Mouse (Mus musculus): Measurements from ENCODE around the gene Fbxw24. TPM values are rescaled to one million over a fixed set of nuclear protein-coding genes. Genes with fewer than 3 reads are reported as not detected.
"Not testable (repeated sequence)": the region's sequence is repeated elsewhere in the genome, so short reads cannot be mapped to it uniquely, and the experiment has no call there.

Gene Fbxw24
- polyA plus RNA-seq (2015; fragmentation: Nextera tagmentation; extraction: Ambion mirVana) = not detected in 2 replicates

GRCm38 (mm10) chr9:109625957-109626356 lies at the start of gene Fbxw24:
Fbxw24 (minus strand) TSS chr9:109626057.
- not testable (repeated sequence) for H3K4me1 ChIP-seq (ENCODE audit: control insufficient read depth, insufficient read depth, low read length); H3K9me3 ChIP-seq (replicated peaks; ENCODE audit: control insufficient read depth, low read length); H3K4me3 ChIP-seq (replicated peaks; ENCODE audit: low read length); H3K27me3 ChIP-seq (ENCODE audit: control insufficient read depth, insufficient read depth, low read length); H3K27ac ChIP-seq (ENCODE audit: low read length); H3K36me3 ChIP-seq (ENCODE audit: control insufficient read depth, insufficient read depth, low read length); ATAC-seq (ENCODE audit: insufficient read depth, low FRiP score); H3K4me2 ChIP-seq (ENCODE audit: low read depth, low read length); H3K9ac ChIP-seq (ENCODE audit: low read length)
- WGBS = 77% methylated on average over 2 of the region's 2 CpGs

GRCm38 (mm10) chr9:109664552-109664951 lies 38.7 kb upstream of the Fbxw24 start, which contains the start of gene Fbxw25:
Fbxw25 (minus strand) TSS chr9:109664652.
- not testable (repeated sequence) for H3K27me3 ChIP-seq (ENCODE audit: control insufficient read depth, insufficient read depth, low read length); H3K4me2 ChIP-seq (ENCODE audit: low read depth, low read length); H3K36me3 ChIP-seq (ENCODE audit: control insufficient read depth, insufficient read depth, low read length); H3K4me1 ChIP-seq (ENCODE audit: control insufficient read depth, insufficient read depth, low read length); H3K9me3 ChIP-seq (replicated peaks; ENCODE audit: control insufficient read depth, low read length); H3K4me3 ChIP-seq (replicated peaks; ENCODE audit: low read length); ATAC-seq (ENCODE audit: insufficient read depth, low FRiP score); H3K9ac ChIP-seq (ENCODE audit: low read length); H3K27ac ChIP-seq (ENCODE audit: low read length)
- WGBS = 69% methylated on average over 2 of the region's 2 CpGs

- H3K36me3 ChIP-seq (ENCODE audit: control insufficient read depth, insufficient read depth, low read length); H3K4me3 ChIP-seq (replicated peaks; ENCODE audit: low read length); H3K9me3 ChIP-seq (replicated peaks; ENCODE audit: control insufficient read depth, low read length); H3K27me3 ChIP-seq (ENCODE audit: control insufficient read depth, insufficient read depth, low read length); H3K9ac ChIP-seq (ENCODE audit: low read length); H3K27ac ChIP-seq (ENCODE audit: low read length); H3K4me1 ChIP-seq (ENCODE audit: control insufficient read depth, insufficient read depth, low read length); ATAC-seq (ENCODE audit: insufficient read depth, low FRiP score); H3K4me2 ChIP-seq (ENCODE audit: low read depth, low read length): not testable (repeated sequence)
- WGBS = 38% methylated on average over 5 of the region's 5 CpGs
These were observed 19.0 kb downstream of the Fbxw24 start for GRCm38 (mm10) chr9:109606837-109607236.

- WGBS = 52% methylated on average over 2 of the region's 2 CpGs
- not testable (repeated sequence) for ATAC-seq (ENCODE audit: insufficient read depth, low FRiP score)
These were observed 23.7 kb downstream of the Fbxw24 start for GRCm38 (mm10) chr9:109602128-109602527.

DNA sequence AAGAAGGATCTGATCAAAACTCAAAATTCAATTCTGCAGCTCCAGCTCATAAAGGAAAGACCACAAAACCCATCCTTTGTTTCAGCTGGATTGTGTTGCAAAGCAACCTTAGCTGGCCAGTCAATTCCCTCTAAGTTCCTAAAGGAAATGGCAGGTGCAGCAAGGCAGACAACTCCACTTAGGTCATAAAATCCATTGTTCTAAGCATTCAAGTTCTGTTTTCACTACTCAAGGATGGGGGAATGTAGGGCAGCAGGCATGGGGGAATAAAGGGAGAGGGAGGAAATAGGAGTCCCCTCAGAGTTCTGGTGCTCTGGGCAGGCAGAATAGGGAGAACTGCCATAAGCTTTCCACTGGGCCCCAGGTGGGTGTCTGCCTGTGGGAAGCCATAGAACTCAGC lies 28.6 kb downstream of the Fbxw24 start:
- H3K4me3 ChIP-seq (replicated peaks; ENCODE audit: low read length) = no peak overlapping the region
- H3K9ac ChIP-seq (ENCODE audit: low read length) = no peak overlapping the region
- H3K27ac ChIP-seq (ENCODE audit: low read length) = no peak overlapping the region
- no peaks in the 10 kb centered on the region for H3K9me3 ChIP-seq (replicated peaks; ENCODE audit: control insufficient read depth, low read length)
- ATAC-seq (ENCODE audit: insufficient read depth, low FRiP score) = no peak
- no peak overlapping the region for H3K4me2 ChIP-seq (ENCODE audit: low read depth, low read length)
- H3K27me3 ChIP-seq (ENCODE audit: control insufficient read depth, insufficient read depth, low read length) = no peaks in the 10 kb centered on the region
- H3K36me3 ChIP-seq (ENCODE audit: control insufficient read depth, insufficient read depth, low read length) = no peaks in the 10 kb centered on the region
- no peaks in the 10 kb centered on the region for H3K4me1 ChIP-seq (ENCODE audit: control insufficient read depth, insufficient read depth, low read length)

More at GRCm38 (mm10) chr9:109602128-109602527, 23.7 kb downstream of the Fbxw24 start:
- not testable (repeated sequence) for H3K4me2 ChIP-seq (ENCODE audit: low read depth, low read length); H3K27ac ChIP-seq (ENCODE audit: low read length); H3K4me3 ChIP-seq (replicated peaks; ENCODE audit: low read length); H3K9me3 ChIP-seq (replicated peaks; ENCODE audit: control insufficient read depth, low read length); H3K4me1 ChIP-seq (ENCODE audit: control insufficient read depth, insufficient read depth, low read length); H3K27me3 ChIP-seq (ENCODE audit: control insufficient read depth, insufficient read depth, low read length); H3K36me3 ChIP-seq (ENCODE audit: control insufficient read depth, insufficient read depth, low read length); H3K9ac ChIP-seq (ENCODE audit: low read length)

DNA sequence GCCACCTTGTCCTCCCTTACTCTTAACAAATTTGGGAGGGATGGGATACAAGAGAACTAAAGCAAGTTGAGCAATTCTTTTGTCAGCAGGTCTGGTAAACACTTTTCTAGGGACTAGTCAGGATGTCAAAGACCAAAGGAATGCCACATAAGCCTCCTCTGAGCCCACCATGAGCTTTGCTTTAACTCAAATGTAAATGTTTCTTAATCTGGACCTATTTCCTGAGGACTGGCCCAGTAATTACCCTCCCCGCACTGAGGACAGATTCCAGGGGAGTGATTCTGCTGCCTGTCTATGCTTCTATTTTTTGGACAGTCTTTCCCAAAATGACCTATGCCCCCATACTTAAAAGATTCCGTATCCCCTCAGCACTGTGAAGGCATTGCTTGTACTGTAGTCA lies 31.0 kb downstream of the Fbxw24 start:
- 74% methylated on average over 2 of the region's 2 CpGs for WGBS
- Histone ChIP-seq H3K4me3 (replicated peaks; ENCODE audit: low read length) (no peak overlapping the region), H3K9me3 (replicated peaks; ENCODE audit: control insufficient read depth, low read length) (no peaks in the 10 kb centered on the region), H3K9ac (ENCODE audit: low read length) (no peak overlapping the region), H3K27me3 (ENCODE audit: control insufficient read depth, insufficient read depth, low read length) (no peaks in the 10 kb centered on the region), H3K36me3 (ENCODE audit: control insufficient read depth, insufficient read depth, low read length) (no peaks in the 10 kb centered on the region), H3K4me1 (ENCODE audit: control insufficient read depth, insufficient read depth, low read length) (no peaks in the 10 kb centered on the region), H3K27ac (ENCODE audit: low read length) (no peak overlapping the region), H3K4me2 (ENCODE audit: low read depth, low read length) (no peak overlapping the region)
- no peak for ATAC-seq (ENCODE audit: insufficient read depth, low FRiP score)

DNA sequence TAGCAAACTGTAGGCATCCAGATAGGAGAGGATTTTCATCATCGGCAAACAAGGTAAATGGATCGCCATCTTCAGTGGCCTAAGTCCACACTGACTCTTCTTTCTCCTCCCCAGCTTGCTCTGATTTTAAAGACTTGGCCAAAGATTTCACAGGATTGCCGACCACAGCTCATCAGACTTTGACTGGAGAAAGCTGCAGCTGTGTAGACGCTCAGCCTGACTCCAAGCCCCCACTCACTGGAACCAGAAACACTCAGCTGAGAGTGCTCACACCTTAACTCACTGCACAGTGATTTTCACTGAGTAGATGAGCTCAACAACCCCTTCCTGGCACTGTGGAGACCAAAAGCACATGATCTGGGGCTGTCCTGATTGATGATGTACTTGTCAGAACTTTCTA lies 57.7 kb downstream of the Fbxw24 start, which contains the start of gene Fbxw15:
Gene Fbxw15, minus strand, starts transcription at position 101 of the 400 bp plus-strand sequence.
- ATAC-seq (ENCODE audit: insufficient read depth, low FRiP score) = not testable (repeated sequence)

GRCm38 (mm10) chr9:109565546-109565945 lies 60.3 kb downstream of the Fbxw24 start:
- H3K9me3 ChIP-seq (replicated peaks; ENCODE audit: control insufficient read depth, low read length) = no peaks in the 10 kb centered on the region
- H3K4me1 ChIP-seq (ENCODE audit: control insufficient read depth, insufficient read depth, low read length) = no peaks in the 10 kb centered on the region
- no peak overlapping the region for H3K4me2 ChIP-seq (ENCODE audit: low read depth, low read length)
- H3K4me3 ChIP-seq (replicated peaks; ENCODE audit: low read length) = no peak overlapping the region
- no peak overlapping the region for H3K9ac ChIP-seq (ENCODE audit: low read length)
- H3K27ac ChIP-seq (ENCODE audit: low read length) = no peak overlapping the region
- no peaks in the 10 kb centered on the region for H3K27me3 ChIP-seq (ENCODE audit: control insufficient read depth, insufficient read depth, low read length)
- WGBS = 29% methylated on average over 1 of the region's 1 CpGs
- no peak for ATAC-seq (ENCODE audit: insufficient read depth, low FRiP score)
- no peaks in the 10 kb centered on the region for H3K36me3 ChIP-seq (ENCODE audit: control insufficient read depth, insufficient read depth, low read length)

More for the DNA sequence above, 57.7 kb downstream of the Fbxw24 start, which contains the start of gene Fbxw15:
- H3K4me3 ChIP-seq (replicated peaks; ENCODE audit: low read length); H3K27me3 ChIP-seq (ENCODE audit: control insufficient read depth, insufficient read depth, low read length); H3K9ac ChIP-seq (ENCODE audit: low read length); H3K27ac ChIP-seq (ENCODE audit: low read length); H3K9me3 ChIP-seq (replicated peaks; ENCODE audit: control insufficient read depth, low read length); H3K36me3 ChIP-seq (ENCODE audit: control insufficient read depth, insufficient read depth, low read length); H3K4me2 ChIP-seq (ENCODE audit: low read depth, low read length); H3K4me1 ChIP-seq (ENCODE audit: control insufficient read depth, insufficient read depth, low read length): not testable (repeated sequence)
- 86% methylated on average over 4 of the region's 4 CpGs for WGBS

DNA sequence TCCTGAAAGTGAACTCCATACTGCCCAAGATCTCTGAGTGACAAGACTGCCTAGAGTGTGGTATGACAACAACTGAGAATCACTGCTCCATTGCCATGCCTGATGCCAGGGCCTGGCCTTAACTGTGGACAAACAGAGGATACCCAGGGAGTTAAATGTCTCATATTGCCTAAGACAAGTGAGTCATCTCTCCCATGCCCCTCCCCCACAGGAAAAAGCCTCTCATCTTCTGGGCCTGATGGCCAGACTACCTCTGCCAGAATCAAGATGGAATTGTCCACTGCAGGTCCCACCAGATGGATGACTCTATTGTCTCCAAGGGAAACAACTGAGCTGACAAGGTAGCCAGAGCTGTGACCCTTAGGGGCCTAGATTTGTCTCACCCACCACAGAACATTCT lies 63.8 kb downstream of the Fbxw24 start:
- H3K27me3 ChIP-seq (ENCODE audit: control insufficient read depth, insufficient read depth, low read length); H3K9me3 ChIP-seq (replicated peaks; ENCODE audit: control insufficient read depth, low read length); H3K4me3 ChIP-seq (replicated peaks; ENCODE audit: low read length); H3K4me1 ChIP-seq (ENCODE audit: control insufficient read depth, insufficient read depth, low read length); ATAC-seq (ENCODE audit: insufficient read depth, low FRiP score); H3K36me3 ChIP-seq (ENCODE audit: control insufficient read depth, insufficient read depth, low read length); H3K4me2 ChIP-seq (ENCODE audit: low read depth, low read length); H3K27ac ChIP-seq (ENCODE audit: low read length); H3K9ac ChIP-seq (ENCODE audit: low read length): not testable (repeated sequence)

- H3K9me3 ChIP-seq (replicated peaks; ENCODE audit: control insufficient read depth, low read length) = no peaks in the 10 kb centered on the region
- no peaks in the 10 kb centered on the region for H3K4me1 ChIP-seq (ENCODE audit: control insufficient read depth, insufficient read depth, low read length)
- H3K4me2 ChIP-seq (ENCODE audit: low read depth, low read length) = no peak overlapping the region
- ATAC-seq (ENCODE audit: insufficient read depth, low FRiP score) = no peak
- no peaks in the 10 kb centered on the region for H3K36me3 ChIP-seq (ENCODE audit: control insufficient read depth, insufficient read depth, low read length)
- H3K27me3 ChIP-seq (ENCODE audit: control insufficient read depth, insufficient read depth, low read length) = no peaks in the 10 kb centered on the region
- 73% methylated on average over 3 of the region's 3 CpGs for WGBS
- no peak overlapping the region for H3K9ac ChIP-seq (ENCODE audit: low read length)
- no peak overlapping the region for H3K27ac ChIP-seq (ENCODE audit: low read length)
- no peak overlapping the region for H3K4me3 ChIP-seq (replicated peaks; ENCODE audit: low read length)
These were observed 73.4 kb downstream of the Fbxw24 start for GRCm38 (mm10) chr9:109552483-109552882.
